Mouse (Mus musculus): ENCODE measurements around the gene Fgfr2.

- TF ChIP-seq CTCF (IDR thresholded peaks at IDR 0.05) (no peak), EP300 (IDR thresholded peaks at IDR 0.05) (no peak)
Measured at GRCm38 (mm10) chr7:130269124-130269867, 2853.9 kb downstream of the Fgfr2 start.
